Mouse (Mus musculus) brown adipose tissue, adult 24 weeks (tissue): ENCODE measurements around the gene Birc3. TPM values are rescaled to one million over a fixed set of nuclear protein-coding genes. Genes with fewer than 3 reads are reported as not detected.
"Not testable (repeated sequence)": the region's sequence is repeated elsewhere in the genome, so short reads cannot be mapped to it uniquely, and the experiment has no call there.

Source experiments
- H3K27ac ChIP-seq: fragments of 200-500 bp; replicated peaks from 2 replicates; pipeline ENCODE4 v1.5.1; 2012; ENCODE audit warnings: low read depth, mild to moderate bottlenecking, low read length
- H3K4me1 ChIP-seq: fragments of 200-500 bp; 2 replicates; pipeline ENCODE4 v1.6.1; 2012; ENCODE audit warnings: low read length, mixed read lengths; ENCODE audit not compliant: control insufficient read depth, insufficient read depth, insufficient read length
- H3K4me3 ChIP-seq: fragments of 200-500 bp; 2 replicates; pipeline ENCODE4 v1.5.1; 2012; ENCODE audit warnings: low read depth, mild to moderate bottlenecking, low read length, moderate library complexity; ENCODE audit not compliant: insufficient read depth
- polyA plus RNA-seq: library from polyadenylated mRNA; stranded (reverse); fragments of >200 nt; gene quantifications from 2 replicates; pipeline ENCODE4 v1.2.4, GENCODE M21; 2012; ENCODE audit not compliant: missing spikeins, insufficient read depth, insufficient read length

Birc3 gene
- 12.6 and 14.9 TPM in 2 replicates for polyA plus RNA-seq

- Histone ChIP-seq H3K4me1 (peaks cover 4% of the 10 kb centered on the region; the same call in 1 of the 2 replicates), H3K27ac (peak within 1 kb of the TSS; percentile 80), H3K4me3 (peak within 1 kb of the TSS; percentile 64)
Measured at GRCm38 (mm10) chr9:7872775-7873439, at the start of gene Birc3. TSS of gene Birc3 (minus strand) at chr9:7873186.

- no peaks in the 10 kb centered on the region for H3K4me1 ChIP-seq
- H3K27ac ChIP-seq, result peak overlapping the region; percentile 66; the same call in 1 of the 2 replicates
- peak overlapping the region; percentile 23; the same call in 1 of the 2 replicates for H3K4me3 ChIP-seq
Measured at GRCm38 (mm10) chr9:7914925-7915324, 41.9 kb upstream of the Birc3 start.

GRCm38 (mm10) chr9:7914487-7914886 lies 41.5 kb upstream of the Birc3 start:
- H3K4me1 ChIP-seq, result no peaks in the 10 kb centered on the region
- peak overlapping the region; percentile 23; the same call in 1 of the 2 replicates for H3K4me3 ChIP-seq
- H3K27ac ChIP-seq, result peak overlapping the region; percentile 66; the same call in 1 of the 2 replicates

DNA sequence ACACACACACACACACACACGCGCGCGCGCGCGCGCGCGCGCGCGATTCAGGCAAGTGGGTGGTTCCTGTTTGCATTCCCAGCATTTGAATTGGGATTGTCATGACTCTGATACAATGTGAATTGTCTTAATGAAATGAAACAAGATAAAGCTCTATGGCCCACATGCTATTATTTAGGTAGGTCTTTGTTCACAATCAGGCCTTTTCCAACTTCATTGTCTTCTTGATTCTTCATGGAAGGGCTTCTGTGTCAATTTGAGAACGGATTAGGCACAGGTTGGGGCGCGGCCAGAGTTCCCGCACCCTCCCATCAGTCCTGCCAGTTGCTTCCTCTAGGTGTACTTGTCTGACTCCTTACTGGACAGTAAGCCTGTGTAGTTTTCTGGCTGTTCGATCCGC lies 41.0 kb upstream of the Birc3 start:
- Histone ChIP-seq H3K4me1 (no peaks in the 10 kb centered on the region), H3K4me3 (peak overlapping the region; percentile 21), H3K27ac (no peak overlapping the region)

DNA sequence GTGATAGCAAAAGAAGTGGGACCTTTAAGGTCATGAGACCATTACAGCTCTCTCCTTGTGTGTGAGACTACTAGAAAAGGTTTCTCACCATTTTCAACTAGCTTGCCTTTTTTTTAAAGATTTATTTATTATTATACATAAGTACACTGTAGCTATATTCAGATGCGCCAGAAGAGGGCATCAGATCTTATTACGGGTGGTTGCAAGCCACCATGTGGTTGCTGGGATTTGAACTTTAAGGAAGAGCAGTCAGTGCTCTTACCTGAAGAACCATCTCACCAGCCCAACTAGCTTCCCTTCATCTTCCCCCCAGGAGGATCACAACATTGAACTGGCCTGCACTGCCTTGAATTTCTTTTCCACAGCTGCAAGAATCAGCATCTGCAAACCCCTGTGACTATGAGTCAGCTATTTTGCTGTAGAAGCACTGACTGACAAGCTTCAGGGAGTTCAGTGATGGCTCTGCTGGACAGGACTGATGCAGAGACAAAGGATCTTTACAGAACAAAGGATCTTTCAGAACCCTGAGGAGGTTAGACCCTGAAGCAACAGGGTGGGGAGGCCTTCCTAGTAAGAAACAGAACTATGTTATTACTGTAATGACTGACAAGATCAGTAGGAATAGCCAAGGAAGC lies 34.5 kb upstream of the Birc3 start:
- Histone ChIP-seq H3K27ac (no peak overlapping the region), H3K4me1 (no peaks in the 10 kb centered on the region), H3K4me3 (no peak overlapping the region)

DNA sequence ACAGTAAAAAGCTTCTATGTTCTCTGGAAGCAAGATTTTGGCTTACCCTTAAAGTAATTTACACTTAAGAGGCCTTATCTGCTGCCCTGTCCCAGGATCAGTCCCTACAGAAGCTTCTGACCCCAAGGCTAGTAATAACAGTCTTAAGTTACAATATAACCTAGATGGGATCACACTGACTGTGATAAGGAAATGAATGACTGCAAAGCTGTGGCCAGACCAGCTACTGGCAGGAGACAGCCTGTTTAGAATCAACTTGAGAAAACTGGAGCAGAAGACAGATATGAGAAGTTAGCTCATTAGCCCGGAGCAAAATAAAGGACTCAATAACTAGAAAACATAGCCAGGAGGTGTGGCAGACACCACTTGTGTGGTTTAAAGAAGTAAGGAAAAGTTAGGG lies 33.6 kb upstream of the Birc3 start:
- Histone ChIP-seq H3K27ac (no peak overlapping the region), H3K4me3 (no peak overlapping the region)

DNA sequence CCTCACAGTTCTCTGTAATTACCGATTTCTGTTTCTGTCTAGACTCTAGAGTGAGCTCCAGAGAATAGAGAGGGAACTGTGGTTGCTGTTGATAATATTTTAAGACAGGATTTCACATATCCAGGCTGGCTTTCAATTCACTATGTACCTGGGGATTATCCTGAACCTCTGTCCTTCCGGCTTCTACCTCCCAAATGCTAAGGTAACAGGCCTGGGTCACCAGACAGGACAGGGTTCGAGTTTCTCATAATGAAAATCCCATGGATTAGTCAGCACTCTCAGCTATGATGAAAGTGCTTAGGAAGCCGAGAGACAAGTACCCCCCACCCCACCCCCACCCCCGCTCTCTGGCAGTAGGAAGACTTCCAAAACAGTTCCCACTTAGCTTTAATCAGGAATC lies 30.8 kb upstream of the Birc3 start:
- no peak overlapping the region for H3K27ac ChIP-seq
- H3K4me3 ChIP-seq, result no peak overlapping the region
- no peaks in the 10 kb centered on the region for H3K4me1 ChIP-seq

More for the DNA sequence above, 33.6 kb upstream of the Birc3 start:
- no peaks in the 10 kb centered on the region for H3K4me1 ChIP-seq

DNA sequence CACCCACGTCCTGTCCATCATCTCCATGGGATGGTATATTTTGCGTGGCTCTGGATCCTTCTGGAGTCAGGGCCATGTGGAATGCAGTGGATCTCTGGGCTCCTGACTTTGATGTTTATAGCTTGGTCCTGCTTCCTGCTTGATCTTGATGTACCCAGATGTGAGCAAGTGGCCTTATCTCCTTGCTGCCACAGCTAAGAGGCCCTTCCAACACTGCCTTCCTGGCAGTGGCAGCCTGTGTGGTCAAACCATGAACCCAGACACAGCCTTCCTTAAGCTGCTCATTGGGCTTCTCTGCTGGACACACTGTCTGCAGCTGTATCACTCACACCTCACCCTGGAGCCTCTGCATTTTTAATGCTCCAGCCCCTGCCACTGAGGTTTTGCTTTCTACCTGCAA lies 30.3 kb upstream of the Birc3 start:
- H3K4me3 ChIP-seq, result no peak overlapping the region
- no peaks in the 10 kb centered on the region for H3K4me1 ChIP-seq
- H3K27ac ChIP-seq, result no peak overlapping the region

GRCm38 (mm10) chr9:7902311-7902710 lies 29.3 kb upstream of the Birc3 start:
- H3K4me3 ChIP-seq, result no peak overlapping the region
- H3K27ac ChIP-seq, result no peak overlapping the region
- H3K4me1 ChIP-seq, result no peaks in the 10 kb centered on the region

DNA sequence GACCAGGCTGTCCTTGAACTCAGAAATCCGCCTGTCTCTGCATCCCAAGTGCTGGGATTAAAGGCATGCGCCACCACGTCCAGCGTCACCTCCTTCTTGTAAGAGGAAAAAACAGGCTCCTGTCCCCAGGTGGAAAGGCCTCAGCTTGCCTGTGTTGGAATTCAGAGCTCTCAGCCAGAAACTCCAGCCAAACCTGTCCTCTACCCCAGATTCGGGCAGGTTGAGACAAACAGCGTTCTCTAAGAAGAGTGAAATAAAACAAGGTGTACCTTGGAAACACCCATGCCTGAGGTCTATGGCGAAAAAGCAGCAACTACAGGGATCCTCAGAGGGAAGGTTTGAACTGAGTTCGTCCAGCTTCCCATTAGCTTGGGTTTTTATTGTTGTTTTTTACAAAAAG lies 28.0 kb upstream of the Birc3 start:
- Histone ChIP-seq H3K4me1 (no peaks in the 10 kb centered on the region), H3K27ac (no peak overlapping the region), H3K4me3 (no peak overlapping the region)

- Histone ChIP-seq H3K4me1 (no peaks in the 10 kb centered on the region), H3K27ac (no peak overlapping the region), H3K4me3 (no peak overlapping the region)
Measured at GRCm38 (mm10) chr9:7897502-7897901, 24.5 kb upstream of the Birc3 start.

GRCm38 (mm10) chr9:7891796-7892195 lies 18.8 kb upstream of the Birc3 start:
- H3K4me1 ChIP-seq, H3K4me3 ChIP-seq, H3K27ac ChIP-seq: not testable (repeated sequence)

DNA sequence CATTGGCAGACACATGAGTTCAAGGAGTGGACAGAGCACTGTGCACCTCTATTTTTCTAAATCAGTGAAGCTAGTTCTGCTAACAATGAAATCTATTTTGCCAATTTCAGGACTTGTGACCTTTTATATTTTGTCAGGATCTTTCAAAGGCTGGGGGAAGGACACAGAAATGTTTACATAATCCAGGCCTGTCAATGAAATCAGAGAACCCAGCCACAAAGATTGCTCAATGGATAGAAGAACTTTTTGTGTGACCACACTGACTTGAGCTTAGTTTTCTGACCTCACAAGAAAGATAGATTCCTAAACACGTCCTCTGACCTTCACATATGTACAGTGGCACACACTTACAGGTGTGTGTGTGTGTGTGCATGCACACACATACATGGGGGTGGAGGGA lies 18.2 kb upstream of the Birc3 start:
- Histone ChIP-seq H3K4me3 (no peak overlapping the region), H3K4me1 (no peaks in the 10 kb centered on the region), H3K27ac (no peak overlapping the region; the same call in 1 of the 2 replicates)

- no peaks in the 10 kb centered on the region for H3K4me1 ChIP-seq
- H3K27ac ChIP-seq, result no peak overlapping the region
Measured at GRCm38 (mm10) chr9:7884346-7884745, 11.4 kb upstream of the Birc3 start.

DNA sequence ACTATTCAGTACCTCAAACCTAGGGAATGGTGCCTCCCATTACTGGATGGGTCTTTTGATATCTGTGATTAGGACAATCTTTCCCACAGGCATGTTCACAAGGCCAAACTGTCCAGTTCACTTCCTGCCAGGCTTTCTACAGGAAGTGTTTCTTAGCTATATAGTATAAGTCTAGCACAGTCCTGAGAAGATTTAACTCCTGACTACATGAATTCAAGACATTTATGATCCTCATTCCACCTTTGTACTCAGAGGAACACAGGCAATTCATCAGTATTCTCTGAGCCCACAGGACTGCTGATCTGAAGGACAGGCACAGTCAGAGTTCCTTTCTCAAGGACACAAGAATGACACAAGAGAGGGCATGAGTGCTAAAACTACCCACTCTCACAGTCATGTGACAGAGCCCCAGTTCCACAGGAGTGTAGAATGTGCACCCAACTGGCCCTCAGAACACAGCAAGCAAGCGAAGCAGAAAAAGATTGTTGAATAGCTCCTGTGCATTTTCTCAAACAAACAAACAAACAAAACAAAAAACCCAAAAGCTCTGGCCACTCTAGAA lies 9.4 kb upstream of the Birc3 start:
- Histone ChIP-seq H3K27ac (no peak overlapping the region), H3K4me3 (no peak overlapping the region), H3K4me1 (no peaks in the 10 kb centered on the region)

More at GRCm38 (mm10) chr9:7884346-7884745, 11.4 kb upstream of the Birc3 start:
- no peak overlapping the region for H3K4me3 ChIP-seq
